Mouse (Mus musculus) erythroblast, embryonic 14.5 days (primary cell): ENCODE results near the gene Mbnl2. TPM values are rescaled to one million over a fixed set of nuclear protein-coding genes. Genes with fewer than 3 reads are reported as not detected.

Experiments
- H3K27me3 ChIP-seq: 2 replicates; pipeline ENCODE4 v1.6.1; 2012; ENCODE audit warnings: inconsistent platforms; ENCODE audit not compliant: control insufficient read depth
- H3K36me3 ChIP-seq: 2 replicates; pipeline ENCODE4 v1.6.1; 2012; ENCODE audit warnings: mild to moderate bottlenecking, inconsistent platforms; ENCODE audit not compliant: control insufficient read depth
- H3K4me1 ChIP-seq: 2 replicates; pipeline ENCODE4 v1.6.1; 2012; ENCODE audit warnings: inconsistent platforms; ENCODE audit not compliant: control insufficient read depth
- H3K4me3 ChIP-seq: replicated peaks from 2 replicates; pipeline ENCODE3; 2012; ENCODE audit warnings: moderate library complexity, mild to moderate bottlenecking, inconsistent platforms
- H3K9me3 ChIP-seq: 2 replicates; pipeline ENCODE4 v1.6.1; 2012; ENCODE audit warnings: low read length, inconsistent platforms, mixed read lengths; ENCODE audit not compliant: control insufficient read depth
- GATA1 ChIP-seq: IDR thresholded peaks from 2 replicates; pipeline ENCODE4 v1.6.1; 2012; ENCODE audit warnings: low read length, inconsistent platforms, mixed read lengths
- TAL1 ChIP-seq: IDR thresholded peaks from 3 replicates; pipeline ENCODE4 v1.6.1; 2012; ENCODE audit warnings: low read length, inconsistent platforms, mixed read lengths
- polyA plus RNA-seq: library from polyadenylated mRNA; stranded (reverse); fragments of >175 nt; gene quantifications from 2 replicates; pipeline ENCODE4 v1.2.3, GENCODE M21; 2012

Gene Mbnl2
- polyA plus RNA-seq, 1 experiment, result 0.18 TPM

- no peak overlapping the region for H3K4me3 ChIP-seq
- TF ChIP-seq TAL1, result no peak
- TF ChIP-seq GATA1, result no peak
- H3K27me3 ChIP-seq, result no peaks in the 10 kb centered on the region
- H3K36me3 ChIP-seq, result peaks cover 6% of the 10 kb centered on the region; the same call in 1 of the 2 replicates
- H3K9me3 ChIP-seq, result no peaks in the 10 kb centered on the region
- no peaks in the 10 kb centered on the region for H3K4me1 ChIP-seq
Measured at GRCm38 (mm10) chr14:120405597-120405996, 130.1 kb downstream of the Mbnl2 start.

DNA sequence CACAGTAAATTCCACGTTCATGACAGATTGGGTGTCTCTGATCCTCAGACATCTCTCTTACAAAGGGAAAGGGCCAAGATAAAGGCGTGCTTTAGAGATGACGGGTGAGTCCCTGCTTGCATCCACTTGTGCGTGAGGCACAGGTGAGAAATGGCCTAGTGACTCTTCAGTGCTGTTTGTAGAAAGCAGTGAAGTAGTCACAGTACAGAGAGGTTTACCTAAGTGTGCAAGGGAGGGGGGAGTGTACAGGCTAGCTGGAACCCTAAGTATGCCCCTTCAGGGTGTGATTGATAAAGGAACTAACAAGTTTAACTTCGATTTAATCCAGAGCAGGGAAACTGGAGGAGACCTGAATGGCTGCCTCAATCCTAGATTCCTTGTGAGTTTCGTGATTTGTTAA, 130.8 kb downstream of the Mbnl2 start:
- H3K4me1 ChIP-seq, result no peaks in the 10 kb centered on the region

GRCm38 (mm10) chr14:120406820-120407219, 131.4 kb downstream of the Mbnl2 start:
- no peaks in the 10 kb centered on the region for H3K4me1 ChIP-seq
- H3K9me3 ChIP-seq, result no peaks in the 10 kb centered on the region
- TF ChIP-seq TAL1 (no peak), GATA1 (no peak)
- H3K4me3 ChIP-seq, result no peak overlapping the region
- peaks cover 2% of the 10 kb centered on the region; the same call in 1 of the 2 replicates for H3K36me3 ChIP-seq
- no peaks in the 10 kb centered on the region for H3K27me3 ChIP-seq

More for the DNA sequence above, 130.8 kb downstream of the Mbnl2 start:
- TF ChIP-seq TAL1, result no peak
- no peak for TF ChIP-seq GATA1
- Histone ChIP-seq H3K4me3 (no peak overlapping the region), H3K27me3 (no peaks in the 10 kb centered on the region), H3K9me3 (no peaks in the 10 kb centered on the region), H3K36me3 (peaks cover 2% of the 10 kb centered on the region; the same call in 1 of the 2 replicates)

DNA sequence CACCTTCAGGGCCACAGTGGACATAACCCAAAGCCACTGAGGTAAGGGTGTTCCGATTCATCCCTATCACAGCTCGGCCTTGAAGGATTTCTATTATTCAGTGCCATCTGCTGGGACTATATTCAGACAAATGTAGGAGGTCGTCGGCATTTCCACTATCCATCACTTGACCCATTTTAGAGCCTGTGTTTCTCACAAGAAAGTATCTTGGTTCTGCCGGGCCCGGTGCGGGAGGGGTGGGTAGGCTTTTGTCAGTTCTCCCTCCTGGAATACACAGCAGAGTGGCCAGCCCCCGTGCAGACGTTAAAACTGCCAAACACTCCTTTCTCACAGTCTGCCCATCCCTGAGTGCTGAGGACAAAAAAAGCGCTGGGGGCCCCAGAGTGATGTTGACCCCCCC, 134.4 kb downstream of the Mbnl2 start:
- Histone ChIP-seq H3K9me3 (no peaks in the 10 kb centered on the region), H3K27me3 (no peaks in the 10 kb centered on the region), H3K4me3 (no peak overlapping the region), H3K4me1 (no peaks in the 10 kb centered on the region), H3K36me3 (peaks cover 5% of the 10 kb centered on the region)
- no peak for TF ChIP-seq GATA1
- TF ChIP-seq TAL1, result no peak

- Histone ChIP-seq H3K36me3 (peaks cover 7% of the 10 kb centered on the region), H3K4me1 (no peaks in the 10 kb centered on the region), H3K27me3 (no peaks in the 10 kb centered on the region), H3K9me3 (no peaks in the 10 kb centered on the region), H3K4me3 (no peak overlapping the region)
- no peak for TF ChIP-seq GATA1
- no peak for TF ChIP-seq TAL1
Measured at GRCm38 (mm10) chr14:120416886-120417285, 141.4 kb downstream of the Mbnl2 start.

- TF ChIP-seq GATA1 (no peak), TAL1 (no peak)
- Histone ChIP-seq H3K9me3 (no peaks in the 10 kb centered on the region), H3K4me3 (no peak overlapping the region), H3K4me1 (no peaks in the 10 kb centered on the region), H3K36me3 (peaks cover 8% of the 10 kb centered on the region), H3K27me3 (no peaks in the 10 kb centered on the region)
Measured at GRCm38 (mm10) chr14:120418964-120419363, 143.5 kb downstream of the Mbnl2 start.

DNA sequence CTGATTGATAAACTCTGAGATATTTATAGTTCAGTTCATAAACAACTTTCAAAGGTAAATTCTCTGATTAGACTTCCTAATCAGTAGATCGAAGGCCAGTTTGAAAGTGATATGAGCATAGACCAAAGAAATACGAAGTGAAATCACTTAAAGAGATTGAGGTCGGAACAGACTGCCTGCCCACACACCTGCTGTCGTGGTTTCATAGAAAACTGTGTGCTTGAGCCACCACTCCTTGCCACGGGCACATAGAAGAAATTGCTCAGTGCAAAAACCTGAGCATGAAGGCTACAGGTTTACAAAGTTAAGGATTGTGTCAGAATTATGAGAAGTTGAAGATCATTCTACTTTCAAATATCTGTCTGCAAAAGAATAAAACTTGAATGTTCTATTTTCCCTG, 153.0 kb downstream of the Mbnl2 start:
- Histone ChIP-seq H3K36me3 (peaks cover 5% of the 10 kb centered on the region; the same call in 1 of the 2 replicates), H3K9me3 (no peaks in the 10 kb centered on the region; the same call in 1 of the 2 replicates), H3K27me3 (no peaks in the 10 kb centered on the region), H3K4me3 (no peak overlapping the region), H3K4me1 (no peaks in the 10 kb centered on the region)
- TF ChIP-seq GATA1 (no peak), TAL1 (no peak)

GRCm38 (mm10) chr14:120432773-120433172, 157.3 kb downstream of the Mbnl2 start:
- TF ChIP-seq GATA1 (no peak), TAL1 (no peak)
- no peak overlapping the region for H3K4me3 ChIP-seq
- H3K4me1 ChIP-seq, result no peaks in the 10 kb centered on the region
- peaks cover 6% of the 10 kb centered on the region for H3K9me3 ChIP-seq
- no peaks in the 10 kb centered on the region for H3K36me3 ChIP-seq
- no peaks in the 10 kb centered on the region for H3K27me3 ChIP-seq

DNA sequence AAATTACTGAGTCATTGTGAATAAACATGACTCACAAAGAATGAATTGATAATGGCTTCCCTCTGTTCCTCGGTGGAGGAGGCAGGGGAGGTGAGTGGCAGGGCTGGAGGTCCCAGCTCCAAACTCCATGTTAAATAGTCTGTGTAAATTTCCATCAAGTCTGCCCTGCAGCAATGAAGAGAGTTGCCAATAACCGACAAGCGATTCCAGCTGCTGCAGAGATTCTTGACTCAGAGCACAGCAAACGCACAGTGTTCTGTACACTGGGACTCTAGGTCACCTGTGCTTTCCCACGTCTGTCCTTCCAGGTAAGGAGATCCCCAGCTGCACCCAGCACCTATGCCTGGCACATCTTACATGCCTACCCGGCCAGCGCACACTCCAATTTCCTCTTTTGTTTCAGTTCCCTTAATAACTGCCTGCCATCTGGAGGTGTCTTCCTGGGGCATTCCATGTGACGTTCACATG, 158.5 kb downstream of the Mbnl2 start:
- Histone ChIP-seq H3K9me3 (peaks cover 6% of the 10 kb centered on the region), H3K4me3 (no peak overlapping the region), H3K4me1 (no peaks in the 10 kb centered on the region), H3K27me3 (no peaks in the 10 kb centered on the region), H3K36me3 (no peaks in the 10 kb centered on the region)
- no peak for TF ChIP-seq TAL1
- TF ChIP-seq GATA1, result no peak

- no peaks in the 10 kb centered on the region for H3K36me3 ChIP-seq
- H3K27me3 ChIP-seq, result no peaks in the 10 kb centered on the region
- H3K9me3 ChIP-seq, result peaks cover 9% of the 10 kb centered on the region
- H3K4me3 ChIP-seq, result no peak overlapping the region
- TF ChIP-seq GATA1, result no peak
- TF ChIP-seq TAL1, result no peak
- no peaks in the 10 kb centered on the region for H3K4me1 ChIP-seq
Measured at GRCm38 (mm10) chr14:120434831-120435230, 159.4 kb downstream of the Mbnl2 start.
